Mouse (Mus musculus): ENCODE data around the gene Pigz.

Gene Pigz

GRCm38 (mm10) chr16:31933751-31934549 is at the start of gene Pigz:
Gene Pigz (plus strand): TSS chr16:31933851.
- DNase-seq (ENCODE audit: low spot score), result no peak

GRCm38 (mm10) chr16:31883902-31884301 is 49.7 kb upstream of the Pigz start:
- DNase-seq (ENCODE audit: low spot score), result peak; percentile 54

- no peak for DNase-seq (ENCODE audit: low spot score)
These were observed 42.7 kb upstream of the Pigz start for GRCm38 (mm10) chr16:31890907-31891306.

GRCm38 (mm10) chr16:31893396-31894141 is 40.1 kb upstream of the Pigz start:
- DNase-seq (ENCODE audit: low spot score), result peak; percentile 79

- peak; percentile 87 for DNase-seq (ENCODE audit: low spot score)
These were observed 36.5 kb upstream of the Pigz start for GRCm38 (mm10) chr16:31896971-31897774.

- no peak for DNase-seq (ENCODE audit: low spot score)
These were observed 34.9 kb upstream of the Pigz start for GRCm38 (mm10) chr16:31898546-31899326.

- DNase-seq (ENCODE audit: low spot score), result no peak
These were observed 31.8 kb upstream of the Pigz start for GRCm38 (mm10) chr16:31901886-31902285.

- DNase-seq (ENCODE audit: low spot score), result no peak
These were observed 30.4 kb upstream of the Pigz start for GRCm38 (mm10) chr16:31903239-31903638.

- DNase-seq (ENCODE audit: low spot score), result no peak
These were observed 28.3 kb upstream of the Pigz start for GRCm38 (mm10) chr16:31905331-31905730.

GRCm38 (mm10) chr16:31905891-31906825 is 27.5 kb upstream of the Pigz start:
- DNase-seq (ENCODE audit: low spot score), result no peak

- DNase-seq (ENCODE audit: low spot score), result peak; percentile 58
These were observed 26.8 kb upstream of the Pigz start for GRCm38 (mm10) chr16:31906896-31907295.

- DNase-seq (ENCODE audit: low spot score), result no peak
These were observed 24.7 kb upstream of the Pigz start for GRCm38 (mm10) chr16:31908959-31909358.

GRCm38 (mm10) chr16:31910281-31910847 is 23.3 kb upstream of the Pigz start:
- DNase-seq (ENCODE audit: low spot score), result no peak

GRCm38 (mm10) chr16:31917776-31918175 is 15.9 kb upstream of the Pigz start:
- DNase-seq (ENCODE audit: low spot score), result no peak

- peak; percentile 92 for DNase-seq (ENCODE audit: low spot score)
These were observed 15.4 kb upstream of the Pigz start for GRCm38 (mm10) chr16:31918248-31918724.

GRCm38 (mm10) chr16:31924368-31924767 is 9.3 kb upstream of the Pigz start:
- no peak for DNase-seq (ENCODE audit: low spot score)

- DNase-seq (ENCODE audit: low spot score), result no peak
These were observed 7.6 kb upstream of the Pigz start for GRCm38 (mm10) chr16:31926091-31926490.

GRCm38 (mm10) chr16:31926547-31927182 is 7.0 kb upstream of the Pigz start:
- no peak for DNase-seq (ENCODE audit: low spot score)

GRCm38 (mm10) chr16:31927412-31927811 is 6.2 kb upstream of the Pigz start:
- no peak for DNase-seq (ENCODE audit: low spot score)
